Mouse (Mus musculus) adrenal gland, postnatal 0 days (tissue): ENCODE measurements around the gene Magea5. TPM values are rescaled to one million over a fixed set of nuclear protein-coding genes. Genes with fewer than 3 reads are reported as not detected.

Experiments used
- polyA plus RNA-seq: library from polyadenylated mRNA; unstranded; fragments of >200 nt; fragmentation: Nextera tagmentation; extraction: Ambion mirVana; gene quantifications from 2 replicates; pipeline ENCODE4 v1.2.1, GENCODE M21; 2015

Gene Magea5
- polyA plus RNA-seq, result not detected in 2 replicates

GRCm38 (mm10) chrX:155063045-155063444, at the start of gene Magea5:
Gene Magea5, minus strand, starts transcription at chrX:155063145.

GRCm38 (mm10) chrX:155093566-155093965, 30.6 kb upstream of the Magea5 start, which contains the start of gene Magea2:
Gene Magea2, minus strand, starts transcription at chrX:155093666.

GRCm38 (mm10) chrX:155089693-155090092, 26.7 kb upstream of the Magea5 start, which contains the start of gene Magea1:
Gene Magea1, minus strand, starts transcription at chrX:155089793.

Other genes starting within 250 kb of the Magea5 start
- not detected in 2 replicates for gene Cldn34b1, start 172.9 kb downstream of the Magea5 start, polyA plus RNA-seq
- not detected in 2 replicates for gene Magea6, start 127.2 kb downstream of the Magea5 start, polyA plus RNA-seq
- gene Magea3, start 113.6 kb downstream of the Magea5 start, polyA plus RNA-seq, result not detected in 2 replicates
- not detected in 2 replicates for gene Magea8, start 67.3 kb downstream of the Magea5 start, polyA plus RNA-seq
- not detected in 2 replicates for gene Magea1, start 26.6 kb upstream of the Magea5 start, polyA plus RNA-seq
- gene Magea2, start 30.5 kb upstream of the Magea5 start, polyA plus RNA-seq, result not detected in 2 replicates
- not detected in 2 replicates for gene Cldn34b2, start 65.3 kb upstream of the Magea5 start, polyA plus RNA-seq
- 360 and 519 TPM in 2 replicates for gene Sat1, start 153.3 kb upstream of the Magea5 start, polyA plus RNA-seq
- gene Acot9, start 199.3 kb upstream of the Magea5 start, polyA plus RNA-seq, result 67.1 and 69.9 TPM in 2 replicates